Mouse (Mus musculus) thymus, adult 18-20 months (tissue): Measurements from ENCODE around the gene Arrdc2.
A peak's percentile ranks its signal among the peaks of the same experiment; 100 is the strongest.
"Not testable (repeated sequence)": the region's sequence is repeated elsewhere in the genome, so short reads cannot be mapped to it uniquely, and the experiment has no call there.

Experiments
- DNase-seq, 2 experiments: peaks; one replicate each; pipeline ENCODE4 v3.0.0; 2022; ENCODE audit warnings: mixed read lengths in 2 of 2

Gene Arrdc2

DNA sequence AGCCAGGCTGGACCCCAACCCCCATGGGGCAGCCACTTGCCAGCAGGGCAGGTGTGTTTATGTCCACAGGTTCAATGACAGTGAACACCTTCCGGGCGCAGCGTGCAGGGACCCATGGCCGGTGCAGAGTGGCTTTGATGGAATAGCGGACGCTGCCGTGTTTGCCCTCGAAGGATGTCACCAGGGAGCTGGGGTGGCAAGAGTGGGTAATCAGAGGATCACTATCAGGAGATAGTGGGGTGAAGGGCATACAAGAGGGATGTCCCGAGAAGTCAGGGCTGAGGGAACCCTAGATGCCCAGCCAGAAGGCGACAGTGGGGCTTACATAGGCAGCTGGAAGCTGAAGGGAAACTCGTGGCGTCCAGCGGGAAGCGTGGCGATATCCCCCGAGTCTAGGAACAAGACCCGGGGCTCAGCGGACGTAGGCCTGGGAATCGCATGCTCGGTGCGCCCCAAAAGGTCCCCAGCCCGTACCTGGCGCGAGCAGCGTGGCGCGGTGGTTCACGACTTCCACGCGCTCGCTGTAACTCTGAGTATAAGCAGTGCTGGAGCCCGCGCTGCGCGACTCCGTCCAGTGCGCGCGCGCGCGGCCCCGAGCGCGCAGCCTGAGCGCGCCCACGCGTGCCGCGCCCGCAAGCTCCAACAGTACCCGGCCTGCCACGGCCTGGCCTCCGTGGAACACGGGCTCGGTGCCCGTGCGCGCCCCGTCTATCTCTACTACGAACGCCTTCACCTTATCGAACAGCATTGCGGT, 689 bp downstream of the Arrdc2 start:
- DNase-seq = peak; percentile 26 to 60

DNA sequence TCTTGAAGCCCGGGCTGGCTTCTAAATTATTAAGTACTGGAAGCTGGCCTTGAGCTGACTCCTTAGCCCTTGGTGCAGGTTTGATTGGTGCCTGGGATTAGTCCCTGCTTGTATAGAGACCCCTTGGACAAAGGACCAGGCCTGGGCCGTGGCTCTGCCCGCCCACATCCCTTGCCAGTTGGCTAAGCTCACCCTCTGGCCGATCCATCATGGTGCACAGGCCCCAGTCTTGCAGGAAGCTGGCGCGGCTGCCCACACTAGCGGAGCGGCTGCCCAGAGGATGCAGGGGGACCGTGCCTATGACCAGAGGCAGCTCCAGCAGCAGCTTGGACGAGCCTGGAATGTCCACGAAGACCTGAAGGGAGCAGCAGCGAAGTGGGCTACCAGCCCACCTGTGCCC, 2.9 kb downstream of the Arrdc2 start:
- DNase-seq = no peak

DNA sequence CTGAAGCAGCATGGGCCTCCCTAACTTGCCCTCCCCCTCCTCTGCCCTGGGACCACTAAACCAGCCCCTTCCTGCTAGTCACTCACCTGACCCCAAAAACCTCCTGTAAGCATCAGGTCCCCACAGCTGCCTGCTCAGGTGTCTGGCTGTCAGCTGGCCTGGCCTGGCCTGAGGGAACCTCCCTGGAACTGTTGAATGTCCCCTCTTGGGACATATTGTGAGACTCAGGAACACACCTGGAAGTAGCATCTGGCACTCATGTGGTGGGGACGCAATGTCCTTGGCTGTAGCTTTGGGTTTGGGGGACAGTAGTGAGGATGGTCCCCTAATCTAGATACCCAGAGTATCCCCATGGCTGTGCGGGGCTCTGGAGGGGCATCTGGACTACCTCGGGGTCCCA, 5.4 kb downstream of the Arrdc2 start:
- no peak for DNase-seq

DNA sequence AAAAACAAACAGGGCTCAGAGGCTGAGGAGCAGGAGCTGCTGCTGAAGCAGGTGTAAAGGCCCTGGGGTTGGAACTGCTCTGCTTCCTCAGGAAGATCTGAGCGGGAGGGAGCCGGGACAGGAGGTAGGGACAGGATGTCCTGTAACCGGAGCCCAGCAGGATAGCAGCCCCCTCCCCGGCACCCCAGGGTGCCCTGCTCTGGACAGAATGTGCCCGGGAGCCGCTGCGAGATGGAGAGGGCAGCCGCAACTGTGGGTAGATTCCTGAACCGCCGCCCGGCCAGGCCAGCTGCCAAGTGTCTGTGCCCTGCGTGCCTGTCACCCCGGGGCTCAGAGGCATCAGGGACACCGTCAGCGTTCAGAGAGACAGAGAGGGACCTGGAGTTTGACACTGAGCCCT, 6.0 kb downstream of the Arrdc2 start:
- no peak for DNase-seq

DNA sequence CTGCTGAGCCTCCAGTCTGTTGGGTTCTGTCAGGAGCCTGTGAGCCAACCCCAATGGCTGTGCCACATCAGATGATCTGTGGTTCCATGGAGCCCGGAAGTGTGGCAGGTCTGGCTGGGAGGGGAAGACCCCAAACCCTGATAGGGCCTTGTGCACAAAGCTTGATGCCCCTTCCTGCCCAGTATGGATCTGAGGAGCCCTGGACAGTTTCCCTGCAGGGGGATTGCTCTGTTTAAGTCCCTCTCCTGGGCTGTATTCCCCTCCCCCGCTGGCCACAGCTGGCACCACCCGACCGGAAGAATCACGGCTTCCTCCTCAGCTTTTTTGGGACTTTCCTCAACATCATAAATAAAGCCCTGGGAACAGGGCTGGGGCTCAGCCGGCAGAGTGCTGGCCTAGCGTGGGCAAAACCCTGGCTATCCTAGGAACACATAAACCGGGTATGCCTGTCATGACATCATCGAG, 6.5 kb downstream of the Arrdc2 start:
- DNase-seq = peak in 1 of 2 experiments; percentile 41

DNA sequence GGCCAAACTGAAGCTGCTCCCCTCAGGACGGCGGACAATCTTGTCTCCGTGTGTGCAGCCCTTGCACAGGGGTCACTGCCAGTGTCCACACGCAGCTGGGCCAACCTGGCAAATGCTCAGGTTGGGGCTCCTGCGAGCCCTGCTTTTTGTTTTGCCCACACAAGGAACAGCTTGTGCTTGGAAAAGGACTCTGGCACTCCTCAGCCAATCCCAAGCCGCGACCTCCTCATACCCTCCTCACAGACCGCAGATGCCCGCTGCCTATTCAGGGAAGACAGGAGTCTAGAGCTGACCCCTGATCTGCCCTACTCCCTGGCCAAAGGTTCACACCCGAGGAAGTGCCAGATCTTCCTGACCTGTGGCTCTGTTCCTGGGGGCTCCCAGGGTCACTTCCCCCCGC, 7.1 kb downstream of the Arrdc2 start:
- no peak for DNase-seq

DNA sequence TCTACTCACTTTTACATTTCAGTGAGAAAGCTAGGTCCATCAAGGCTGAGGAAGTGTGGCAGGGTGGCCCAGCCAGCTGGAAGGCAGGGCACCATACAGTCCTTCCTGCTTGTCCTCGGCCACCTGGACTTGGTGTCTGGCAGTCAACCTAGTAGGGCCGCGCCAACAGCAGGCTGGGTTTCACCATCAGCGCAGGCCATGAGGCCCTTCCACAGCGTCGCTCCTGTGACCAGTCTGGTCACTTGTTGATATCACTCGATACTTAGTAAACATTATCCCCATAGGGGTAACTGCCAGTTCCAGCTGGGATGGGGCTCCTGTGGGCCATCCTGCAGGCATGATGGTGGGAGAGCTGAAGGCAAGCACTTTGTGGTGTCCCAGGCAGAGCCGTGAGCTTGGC, 8.0 kb downstream of the Arrdc2 start:
- DNase-seq = no peak

DNA sequence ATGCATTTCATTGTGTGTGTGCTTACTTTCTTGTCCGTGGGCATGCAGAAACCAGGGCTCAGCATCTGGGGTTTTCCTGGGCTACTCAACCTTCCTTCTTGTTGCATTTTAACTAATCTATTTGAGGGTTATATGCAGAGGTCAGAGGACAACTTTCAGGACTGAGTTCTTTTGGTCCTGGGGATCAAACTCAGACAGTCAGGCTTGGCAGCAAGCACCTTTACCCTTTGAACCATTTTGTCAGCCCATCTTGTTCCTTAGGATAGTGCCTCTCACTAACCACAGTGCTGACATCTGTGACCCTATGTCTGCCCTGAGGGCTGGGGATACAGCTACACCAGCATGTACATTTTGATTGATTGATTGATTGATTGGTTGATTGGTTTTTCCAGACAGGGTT, 11.7 kb downstream of the Arrdc2 start:
- no peak for DNase-seq

DNA sequence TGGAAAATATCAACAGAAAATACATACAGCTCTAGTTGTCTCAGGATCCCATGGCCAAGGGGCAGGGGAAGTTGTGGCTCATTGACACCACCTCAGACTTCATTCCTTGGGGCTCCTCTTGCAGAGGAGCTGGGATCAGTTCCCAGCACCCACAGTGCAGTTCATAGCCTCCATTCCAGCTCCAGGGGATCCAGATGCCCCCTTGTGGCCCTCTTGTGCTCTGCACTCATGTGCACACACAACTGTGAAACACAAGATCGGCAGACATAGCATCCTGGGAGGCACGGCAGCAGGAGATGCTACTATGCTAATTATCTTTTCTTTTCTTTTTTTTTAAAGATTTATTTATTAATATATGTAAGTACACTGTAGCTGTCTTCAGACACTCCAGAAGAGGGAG, 12.5 kb downstream of the Arrdc2 start:
- DNase-seq = no peak

DNA sequence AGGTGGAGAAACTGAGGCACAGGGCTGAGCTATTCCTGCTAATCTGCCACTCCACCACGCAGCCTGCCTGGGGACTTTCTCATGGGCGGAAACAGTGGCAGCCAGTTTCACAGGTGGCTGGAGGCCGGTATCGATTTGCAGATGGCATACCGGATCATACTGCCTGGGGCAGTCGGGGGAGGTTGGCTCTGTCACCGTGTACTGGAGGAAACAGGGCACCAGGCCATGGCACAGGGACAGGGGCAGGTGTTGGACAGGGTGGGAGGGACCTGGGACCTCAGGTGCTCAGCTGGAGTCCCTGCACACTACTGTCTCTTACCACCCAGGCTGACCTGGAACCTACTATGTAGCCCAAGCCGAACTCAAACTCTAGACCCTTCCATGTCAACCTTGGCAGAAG, 13.7 kb downstream of the Arrdc2 start:
- DNase-seq = no peak

DNA sequence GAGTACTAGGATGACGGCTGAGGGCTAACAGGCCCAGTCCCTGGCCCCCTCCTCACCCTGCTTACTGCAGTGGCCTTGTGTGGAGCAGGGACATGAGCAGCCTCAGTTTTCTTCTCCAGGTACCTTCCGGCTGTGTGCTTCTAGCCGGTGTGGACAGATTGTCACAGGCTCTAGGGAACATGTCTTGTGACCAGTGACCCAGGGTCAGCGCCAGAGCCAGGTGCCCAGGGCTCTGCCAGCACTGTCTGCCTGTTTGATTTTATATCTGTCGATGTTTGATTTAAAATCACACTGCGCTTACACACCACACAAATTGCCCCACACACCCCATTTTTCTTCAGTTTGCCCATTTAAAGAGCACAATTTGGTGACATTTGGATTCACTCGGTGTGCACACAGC, 15.7 kb downstream of the Arrdc2 start:
- DNase-seq = no peak

DNA sequence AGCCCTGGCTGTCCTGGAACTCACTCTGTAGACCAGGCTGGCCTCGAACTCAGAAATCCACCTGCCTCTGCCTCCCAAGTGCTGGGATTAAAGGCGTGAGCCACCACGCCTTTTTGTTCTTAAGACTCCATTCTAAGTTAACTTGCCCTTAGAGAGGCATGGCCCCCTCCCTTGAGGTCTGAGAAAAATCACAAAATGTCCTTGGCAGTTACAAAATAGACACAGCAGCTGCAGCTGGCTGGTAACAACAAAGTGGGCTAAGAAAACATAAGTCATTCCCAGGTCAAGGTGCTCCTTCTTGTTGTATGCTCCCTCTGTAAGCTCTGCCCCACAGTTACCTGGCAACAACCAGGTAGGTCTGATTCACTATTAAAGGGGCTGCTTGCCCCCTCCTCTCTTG, 16.9 kb downstream of the Arrdc2 start:
- not testable (repeated sequence) for DNase-seq

DNA sequence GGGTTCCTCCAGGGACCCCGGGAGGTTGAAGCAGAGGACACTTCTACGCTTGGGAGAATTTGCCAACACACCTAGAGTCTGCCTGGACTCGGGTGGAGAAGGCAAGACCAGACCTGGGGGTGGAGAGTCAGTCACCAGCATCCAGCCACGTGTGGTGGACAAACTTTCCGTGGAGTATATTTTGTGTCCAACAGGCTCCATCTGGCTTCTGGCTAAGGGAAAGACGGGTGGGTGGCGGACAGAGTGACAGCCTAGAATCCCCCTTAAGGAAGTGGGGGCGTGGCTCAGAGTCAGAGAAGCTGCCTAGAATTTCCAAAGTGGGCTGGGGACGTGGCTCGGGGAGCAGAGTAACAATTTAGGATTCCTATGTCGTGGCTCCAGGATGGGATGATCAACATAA, 17.5 kb downstream of the Arrdc2 start:
- DNase-seq = no peak

DNA sequence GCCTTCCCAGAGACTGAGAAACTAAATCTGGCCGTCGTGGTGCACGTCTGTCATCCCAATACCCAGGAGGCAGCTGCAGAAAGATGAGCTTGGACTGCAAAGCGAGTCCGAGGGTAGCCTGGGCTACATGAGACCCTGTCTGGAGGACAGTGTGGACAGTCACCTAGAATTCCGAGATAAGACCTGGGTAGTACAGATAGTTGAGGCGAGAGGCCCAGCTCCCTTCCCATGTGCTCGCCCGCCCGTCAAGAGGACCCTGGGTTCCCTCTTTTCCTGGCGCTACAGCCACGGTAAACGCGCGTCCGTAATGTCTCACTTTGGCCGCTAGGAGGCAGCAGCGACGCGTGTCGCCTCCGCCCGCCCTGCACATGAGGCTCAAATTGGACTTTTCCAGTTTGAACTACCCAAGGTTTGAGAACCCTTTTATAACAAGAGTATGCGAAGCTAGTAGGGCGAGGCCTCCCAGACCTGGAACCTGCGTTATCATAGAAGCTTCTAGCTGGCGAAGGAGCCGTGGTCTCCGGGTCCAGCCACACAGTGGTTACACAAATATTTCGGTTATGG, 18.0 kb downstream of the Arrdc2 start:
- peak in 1 of 2 experiments; percentile 42 for DNase-seq

DNA sequence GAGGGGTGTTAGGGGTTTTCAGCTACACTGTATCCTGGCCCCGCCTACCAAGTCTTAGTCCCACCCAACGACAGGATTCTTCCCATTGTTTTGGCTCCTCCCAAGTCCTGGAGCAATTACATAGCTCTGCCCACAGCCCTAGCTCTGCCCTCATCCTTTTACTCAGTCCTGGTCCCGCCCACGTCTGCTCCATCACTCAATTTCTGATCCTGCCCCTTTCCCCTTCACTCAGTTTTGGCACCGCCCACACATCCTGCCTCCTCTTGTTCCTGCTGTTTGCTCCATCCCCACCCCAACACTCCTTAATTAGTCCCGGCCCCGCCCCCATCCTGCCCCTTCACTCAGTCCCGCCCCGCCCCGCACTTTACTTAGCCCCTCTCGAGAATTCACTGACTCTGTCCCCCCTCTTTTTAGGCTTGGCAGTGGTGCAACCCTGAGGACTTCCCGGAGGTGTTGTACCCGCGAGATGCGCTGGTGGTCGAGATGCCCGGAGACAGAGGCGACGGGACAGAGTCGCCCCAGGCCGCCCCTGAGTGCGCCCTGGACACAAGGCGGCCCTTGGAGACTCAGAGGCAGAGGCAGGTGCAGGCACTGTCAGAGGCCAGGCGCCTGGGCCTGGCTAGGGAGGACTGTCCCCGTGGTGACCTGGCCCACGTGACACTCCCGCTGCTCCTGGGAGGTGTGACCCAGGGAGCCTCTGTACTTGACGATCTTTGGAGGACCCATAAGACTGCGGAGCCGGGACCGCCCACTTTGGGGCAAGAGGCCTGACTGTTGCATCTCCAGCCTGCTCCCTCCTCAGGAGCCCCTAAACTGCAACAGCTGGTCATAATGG, 19.2 kb downstream of the Arrdc2 start:
- DNase-seq = no peak

DNA sequence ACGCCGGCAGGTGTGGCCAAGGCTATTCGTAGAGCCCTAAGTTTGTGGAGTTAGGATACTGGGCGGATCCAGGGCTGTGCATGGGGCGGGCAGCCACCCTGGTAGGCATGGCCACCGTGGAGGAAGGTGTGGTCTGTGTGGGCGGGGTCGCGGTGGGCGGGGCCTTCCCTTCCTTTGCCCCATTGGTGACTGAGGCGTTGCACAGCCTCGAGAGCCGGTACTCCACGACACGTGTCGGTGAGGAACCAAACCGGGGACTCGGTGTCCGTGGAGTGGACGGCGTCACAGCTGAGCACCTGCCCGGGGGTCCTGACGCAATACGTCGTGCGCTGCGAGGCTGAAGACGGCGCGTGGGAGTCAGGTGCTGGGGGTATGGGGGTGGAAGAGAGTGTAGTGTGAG, 22.8 kb downstream of the Arrdc2 start:
- no peak for DNase-seq

DNA sequence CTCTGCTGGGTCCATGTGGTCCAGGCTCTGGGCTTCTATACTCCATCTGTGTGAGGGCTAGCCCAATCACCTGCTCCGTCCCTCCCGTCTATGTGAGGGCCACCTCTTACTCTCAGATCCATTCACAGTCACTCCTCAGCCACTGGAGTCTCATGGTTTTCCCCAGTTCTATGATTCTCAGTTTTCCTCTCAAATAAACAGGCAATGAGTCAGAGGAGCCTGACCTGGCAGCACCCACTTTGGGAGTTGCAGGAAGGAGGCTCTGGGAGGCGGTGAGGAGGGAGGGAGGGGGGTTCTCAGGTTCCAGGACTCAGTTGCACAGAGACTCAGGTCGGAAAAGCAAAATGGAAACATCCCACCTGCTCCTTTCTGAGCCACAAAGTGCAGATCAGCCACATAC, 26.6 kb downstream of the Arrdc2 start:
- no peak for DNase-seq

DNA sequence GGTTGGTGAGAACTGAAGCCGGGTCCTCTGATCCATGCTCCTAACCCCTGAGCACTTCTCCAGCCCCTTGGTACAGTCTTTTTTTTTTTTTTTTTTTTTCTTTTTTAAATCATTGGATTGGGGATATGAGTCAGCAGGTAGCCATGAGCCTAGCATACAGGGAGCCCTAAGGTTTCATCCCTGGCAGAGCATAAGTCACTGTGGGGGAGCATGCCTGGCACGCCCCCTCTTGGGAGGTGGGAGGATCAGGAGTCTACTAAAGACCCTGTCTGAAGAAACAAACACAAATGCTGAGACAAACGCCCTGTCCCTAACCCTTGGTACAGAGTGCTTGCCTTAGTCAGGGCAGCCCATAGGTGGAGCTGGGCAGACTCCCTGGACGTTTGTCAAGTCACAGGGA, 27.5 kb downstream of the Arrdc2 start:
- no peak for DNase-seq

DNA sequence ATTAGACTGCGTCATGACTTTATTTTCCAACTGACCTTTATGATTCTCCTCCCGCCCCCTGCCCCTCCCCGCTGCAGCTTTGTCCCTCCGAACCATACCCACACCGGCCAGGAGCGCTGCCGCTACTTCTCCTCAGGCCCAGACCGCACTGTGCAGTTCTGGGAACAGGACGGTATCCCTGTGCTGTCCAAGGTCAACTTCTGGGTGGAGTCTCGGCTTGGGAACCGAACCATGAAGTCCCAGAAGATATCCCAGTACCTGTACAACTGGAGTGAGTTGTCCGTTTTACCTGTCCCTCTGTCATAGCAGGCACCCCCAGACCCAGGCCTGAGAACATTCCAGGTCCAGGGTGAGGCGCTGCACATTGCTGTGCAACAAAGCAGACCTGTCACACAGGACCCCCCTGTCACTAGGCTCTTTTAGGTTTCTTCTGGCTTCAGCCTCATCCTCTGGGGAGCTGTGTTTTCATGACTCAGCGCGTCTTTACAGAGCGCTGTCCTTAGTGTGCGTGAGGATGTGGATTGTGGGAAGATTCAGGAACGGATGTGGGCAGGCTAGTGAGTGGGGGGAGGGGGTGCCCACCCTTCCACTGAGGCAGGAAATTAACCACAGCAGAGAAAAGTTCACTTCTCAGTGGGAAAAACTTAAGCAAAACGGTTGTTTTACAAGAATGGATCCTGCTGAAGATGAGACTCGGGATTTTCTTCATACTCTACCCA, 28.4 kb downstream of the Arrdc2 start:
- DNase-seq = peak; percentile 66 to 80

DNA sequence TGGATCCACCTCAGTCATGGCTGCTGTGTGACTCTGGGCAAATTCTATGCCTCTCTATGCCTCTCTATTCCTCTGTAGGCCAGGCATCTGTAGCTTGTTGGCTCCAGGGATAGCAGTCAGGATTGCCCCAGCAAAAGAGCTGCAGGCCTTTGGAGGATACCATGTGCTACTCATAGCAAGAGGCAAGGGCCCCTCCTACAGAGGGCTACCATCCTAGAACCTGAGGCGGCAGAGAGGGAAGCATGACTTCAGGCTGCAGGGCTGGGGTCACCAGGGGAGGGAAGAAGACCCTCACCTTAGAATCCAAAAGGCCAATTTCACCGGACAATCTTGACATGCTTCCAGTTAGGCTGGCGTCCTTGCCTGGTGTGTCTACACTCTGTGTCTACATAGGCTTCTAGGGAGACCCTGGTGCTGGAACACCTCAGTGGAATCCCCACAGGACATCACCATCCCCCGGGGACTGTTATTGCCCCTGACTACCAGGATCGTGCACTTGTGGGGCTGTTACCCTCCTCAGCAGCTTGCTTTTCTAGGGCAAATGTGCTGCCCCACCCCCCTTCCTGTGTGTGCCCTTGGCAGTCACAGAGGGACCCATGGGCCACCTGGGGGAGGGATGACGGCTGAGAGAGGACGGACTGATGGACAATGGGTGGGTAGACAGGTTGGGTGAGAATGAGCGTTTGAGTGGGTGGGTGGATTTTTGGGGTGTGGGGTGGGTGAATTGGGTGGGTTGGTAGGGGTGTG, 30.4 kb downstream of the Arrdc2 start:
- peak; percentile 69 to 80 for DNase-seq

DNA sequence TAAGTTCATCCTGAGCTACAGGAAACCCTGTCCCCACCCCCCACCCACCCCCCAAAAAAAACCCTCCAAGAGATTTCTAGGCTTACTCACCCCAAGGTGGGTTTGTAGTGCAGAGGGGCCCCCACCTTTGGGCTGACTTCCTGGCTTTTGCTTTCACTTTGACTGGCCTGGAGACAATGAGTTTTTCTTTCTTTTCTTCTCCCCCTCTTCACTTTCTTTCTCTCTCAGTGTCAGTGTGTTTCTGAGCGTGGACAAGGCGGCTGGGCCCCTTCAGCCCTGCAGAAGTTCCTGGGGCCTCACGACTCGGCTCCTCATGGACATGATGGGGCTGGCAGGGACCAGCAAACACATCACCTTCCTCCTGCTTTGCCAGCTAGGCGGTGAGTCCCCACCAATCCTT, 31.3 kb downstream of the Arrdc2 start, which contains the start of gene Il12rb1:
Gene Il12rb1, plus strand, starts transcription at position 211 of the 400 bp plus-strand sequence.
- no peak for DNase-seq

DNA sequence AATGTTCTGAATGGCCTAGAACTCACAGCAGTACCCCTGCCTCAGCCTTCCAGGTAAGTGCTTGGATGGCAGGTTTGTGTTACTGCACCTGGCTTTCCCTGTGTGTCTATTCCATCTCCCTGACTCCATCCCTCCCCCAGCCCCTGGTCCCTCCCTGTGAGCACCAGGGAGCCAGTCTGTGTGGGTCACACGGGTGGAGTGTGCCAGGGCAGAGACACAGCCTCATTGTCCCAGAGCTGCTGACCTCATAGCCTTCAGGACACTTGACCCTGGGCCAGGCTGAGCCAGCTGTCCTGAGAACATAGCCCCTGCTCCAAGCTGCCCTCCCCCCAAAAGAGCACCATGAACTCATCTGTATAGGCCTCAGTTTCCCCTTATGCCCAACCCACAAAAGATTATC, 32.2 kb downstream of the Arrdc2 start:
- no peak for DNase-seq
